ENCODE assay signal across 8 mouse cellular contexts in the genomic region with DNA sequence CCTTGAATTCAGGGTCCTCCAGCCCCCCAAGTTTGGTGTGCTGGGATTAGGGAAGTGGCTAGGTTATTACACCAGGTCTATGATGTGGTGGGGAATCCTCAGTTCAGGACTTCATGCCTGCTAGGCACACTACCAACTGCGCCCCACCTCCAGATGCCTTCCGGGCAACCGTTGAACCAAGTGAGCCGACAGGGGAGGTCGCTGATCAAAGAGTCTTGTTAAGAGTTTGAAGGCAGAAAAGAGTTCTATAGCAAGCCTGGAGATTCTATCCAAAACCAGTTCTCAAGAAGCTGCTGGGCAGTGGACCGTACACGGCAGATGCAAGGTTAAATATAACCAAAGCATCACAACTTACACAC. TPM values are rescaled to one million over a fixed set of nuclear protein-coding genes. Genes with fewer than 3 reads are reported as not detected.
DNase-seq lines count a peak whose midpoint lies in the region; ATAC-seq and TF ChIP-seq lines count a peak whose summit lies in the region.

No protein-coding gene starts in this region.

- peak overlapping the region; percentile 84 for H3K4me3 ChIP-seq in gastrocnemius, adult 2 months
- peak overlapping the region; percentile 55 for H3K4me3 ChIP-seq in limb, embryonic 11.5 days (ENCODE audit: low read depth, low read length)
- H3K4me3 ChIP-seq in neural tube, embryonic 12.5 days: peak overlapping the region; percentile 58

- ATAC-seq in limb, embryonic 11.5 days (ENCODE audit: insufficient number of reproducible peaks, low FRiP score, low TSS enrichment, low read depth): no peak
- no peak for ATAC-seq in neural tube, embryonic 12.5 days (ENCODE audit: low FRiP score, low read depth)

- H3K4me1 ChIP-seq in limb, embryonic 11.5 days (ENCODE audit: control insufficient read depth, insufficient read depth, low read length): peaks cover 4% of the 10 kb centered on the region; the same call in 1 of the 2 replicates
- H3K4me1 ChIP-seq in neural tube, embryonic 12.5 days: peaks cover 7% of the 10 kb centered on the region; the same call in 1 of the 2 replicates

- no peaks in the 10 kb centered on the region for H3K36me3 ChIP-seq in limb, embryonic 11.5 days (ENCODE audit: control insufficient read depth, insufficient read depth, low read length)
- no peaks in the 10 kb centered on the region for H3K36me3 ChIP-seq in neural tube, embryonic 12.5 days

- TF ChIP-seq CTCF in gastrocnemius, adult 2 months (IDR thresholded peaks at IDR 0.05): no peak

- no peak for DNase-seq in gastrocnemius, adult 2 months
- DNase-seq in gastrocnemius, postnatal 4 days (ENCODE audit: low spot score in 2 of 2): no peak
- DNase-seq in urinary bladder, postnatal 14 days (ENCODE audit: low spot score): peak; percentile 6
- DNase-seq in urinary bladder, postnatal 10 days (ENCODE audit: low spot score): no peak
- DNase-seq in limb, embryonic 11.5 days (ENCODE audit: low spot score): peak; percentile 34
- DNase-seq in left cerebral cortex, postnatal 10 days (ENCODE audit: extremely low spot score in 1 of 2, low spot score in 2 of 2): no peak
- DNase-seq in spleen, postnatal 10 days (ENCODE audit: low spot score in 2 of 2): no peak

- H3K9me3 ChIP-seq in limb, embryonic 11.5 days (ENCODE audit: control insufficient read depth, low read length): no peaks in the 10 kb centered on the region
- no peaks in the 10 kb centered on the region for H3K9me3 ChIP-seq in neural tube, embryonic 12.5 days

- intact Hi-C loops in gastrocnemius, adult 2 months (cut with DNase I): loop anchor here (5.0 kb wide), 1 partner anchor 116 kb away; no protein-coding TSS in a partner anchor
- intact Hi-C loops in left cerebral cortex, postnatal 10 days (cut with DNase I): no loop called here

- no peak overlapping the region; the same call in 1 of the 2 replicates for H3K9ac ChIP-seq in limb, embryonic 11.5 days (ENCODE audit: low read length)
- no peak overlapping the region for H3K9ac ChIP-seq in neural tube, embryonic 12.5 days

- peak overlapping the region; percentile 92 for H3K4me2 ChIP-seq in limb, embryonic 11.5 days (ENCODE audit: low read depth, severe bottlenecking)
- peak overlapping the region; percentile 94 for H3K4me2 ChIP-seq in neural tube, embryonic 12.5 days (replicated peaks)

- WGBS in limb, embryonic 11.5 days: 6% methylated on average over 7 of the region's 7 CpGs
- 6% methylated on average over 7 of the region's 7 CpGs for WGBS in neural tube, embryonic 12.5 days

- 0 out of 2 replicates have a peak, but pooled peaks cover 3% of the 10 kb centered on the region for H3K27me3 ChIP-seq in limb, embryonic 11.5 days (ENCODE audit: control insufficient read depth, insufficient read depth, low read length)
- H3K27me3 ChIP-seq in neural tube, embryonic 12.5 days (replicated peaks): peaks cover 10% of the 10 kb centered on the region

- no peak overlapping the region for H3K27ac ChIP-seq in gastrocnemius, adult 2 months
- no peak overlapping the region for H3K27ac ChIP-seq in limb, embryonic 11.5 days (replicated peaks; ENCODE audit: low read depth, low read length)
- no peak overlapping the region for H3K27ac ChIP-seq in neural tube, embryonic 12.5 days

RNA-seq across cellular contexts. Expression of a gene that starts 48.5 kb away (rescaled TPM):
- total RNA-seq in gastrocnemius, adult 2 months (2021): not detected
- not detected for total RNA-seq in gastrocnemius, postnatal 4 days (2021)
- polyA plus RNA-seq in limb, embryonic 11.5 days (2014; fragmentation: Nextera tagmentation; extraction: Ambion mirVana): not detected in 2 replicates
- not detected in 2 replicates for polyA plus RNA-seq in neural tube, embryonic 12.5 days (2016; fragmentation: Nextera tagmentation; extraction: Ambion mirVana)
- not detected for total RNA-seq in left cerebral cortex, postnatal 10 days (2021)

Comparison
In these comparisons a context has a peak if more than half of its experiments do, and no peak if none do; other contexts are left out.
1. DNase-seq: peak in urinary bladder, postnatal 14 days (single experiment) and limb, embryonic 11.5 days (single experiment); none in gastrocnemius, adult 2 months (single experiment), gastrocnemius, postnatal 4 days (0 of 2), urinary bladder, postnatal 10 days (single experiment), left cerebral cortex, postnatal 10 days (0 of 2) and spleen, postnatal 10 days (0 of 2).
2. Peak in every context shown above with its lines, with median percentiles within 50 percentile points of each other: H3K4me3 ChIP-seq.